Mouse (Mus musculus) common myeloid progenitor, adult 5-6 weeks (primary cell): ENCODE data around the gene Sh3bgrl3. TPM values are rescaled to one million over a fixed set of nuclear protein-coding genes. Genes with fewer than 3 reads are reported as not detected.

Experiments used
- ATAC-seq: replicated peaks from 2 replicates; pipeline ENCODE4 v1.8.0; 2016; ENCODE audit warnings: low read depth, mild to moderate bottlenecking, moderate TSS enrichment, inconsistent platforms; ENCODE audit not compliant: poor library complexity, severe bottlenecking
- total RNA-seq: library from RNA; stranded (forward); fragments of 200-1000, 187-1606 nt; gene quantifications from 2 replicates; pipeline ENCODE4 v1.2.3, GENCODE M21; 2017

The Sh3bgrl3 gene
- total RNA-seq, 1 experiment from 2014 or later = 201 TPM

DNA sequence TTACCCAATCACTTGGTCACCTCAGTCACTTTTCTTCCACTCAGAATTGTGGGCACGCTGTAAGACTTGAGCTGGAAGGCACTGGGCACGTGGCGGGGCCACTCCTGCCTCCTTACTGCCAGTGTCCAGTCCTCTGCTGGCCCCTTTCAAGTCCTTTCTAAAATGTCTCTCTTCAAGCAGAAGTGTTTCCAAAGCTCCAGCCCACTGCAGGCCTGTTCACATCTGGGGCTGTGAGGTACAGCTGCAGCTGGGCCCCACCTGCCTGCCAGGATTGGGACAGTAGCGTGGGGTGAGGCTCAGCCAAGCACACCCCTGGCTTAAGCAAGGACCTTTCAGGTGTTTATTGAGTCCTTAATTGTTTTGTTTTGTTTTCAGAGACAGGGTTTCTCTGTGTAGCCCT lies 14.6 kb downstream of the Sh3bgrl3 start:
- ATAC-seq = no peak

- no peak for ATAC-seq
These were observed 15.1 kb downstream of the Sh3bgrl3 start for GRCm38 (mm10) chr4:134113356-134113994.

DNA sequence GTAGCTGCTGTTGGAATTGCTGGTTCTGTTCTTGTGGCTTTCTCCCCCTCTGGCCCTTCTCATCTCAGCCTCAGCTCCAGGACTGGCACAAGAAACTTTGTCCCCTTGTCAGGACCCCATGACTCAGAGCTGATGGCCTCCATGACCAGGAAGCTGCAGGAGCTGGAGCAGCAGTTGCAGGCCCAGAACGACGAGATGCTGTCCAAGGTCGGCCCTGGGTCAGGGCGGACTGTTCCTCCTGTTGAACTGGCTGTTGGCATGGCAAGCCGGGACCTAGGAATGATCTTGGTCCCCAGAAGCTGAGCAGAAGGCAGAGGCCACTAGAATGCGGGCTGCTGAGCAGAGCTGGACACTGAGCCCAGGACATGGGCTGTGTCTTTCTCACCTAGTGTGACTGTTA lies 16.2 kb downstream of the Sh3bgrl3 start:
- no peak for ATAC-seq

DNA sequence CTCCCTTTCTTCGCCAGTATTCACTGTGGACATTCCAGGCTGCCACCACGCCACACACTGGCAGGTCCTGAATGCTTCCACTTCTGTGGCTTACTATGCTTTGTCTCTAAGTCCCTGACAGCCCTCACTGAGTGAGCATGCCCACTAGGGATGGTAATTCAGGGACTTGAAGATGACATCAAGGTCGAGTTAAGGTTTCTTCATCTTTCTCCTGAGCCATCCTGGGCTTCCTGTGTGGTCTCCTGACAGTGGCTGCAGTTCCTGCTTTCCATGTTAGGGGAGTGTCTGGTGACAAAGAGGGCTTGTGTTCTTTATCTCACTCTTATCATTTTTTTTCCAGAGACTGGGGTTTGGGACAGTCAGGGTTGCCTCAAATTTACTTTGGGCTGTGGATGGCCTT lies 17.9 kb downstream of the Sh3bgrl3 start:
- ATAC-seq = peak; percentile 15

GRCm38 (mm10) chr4:134108196-134108595 lies 20.4 kb downstream of the Sh3bgrl3 start:
- no peak for ATAC-seq

DNA sequence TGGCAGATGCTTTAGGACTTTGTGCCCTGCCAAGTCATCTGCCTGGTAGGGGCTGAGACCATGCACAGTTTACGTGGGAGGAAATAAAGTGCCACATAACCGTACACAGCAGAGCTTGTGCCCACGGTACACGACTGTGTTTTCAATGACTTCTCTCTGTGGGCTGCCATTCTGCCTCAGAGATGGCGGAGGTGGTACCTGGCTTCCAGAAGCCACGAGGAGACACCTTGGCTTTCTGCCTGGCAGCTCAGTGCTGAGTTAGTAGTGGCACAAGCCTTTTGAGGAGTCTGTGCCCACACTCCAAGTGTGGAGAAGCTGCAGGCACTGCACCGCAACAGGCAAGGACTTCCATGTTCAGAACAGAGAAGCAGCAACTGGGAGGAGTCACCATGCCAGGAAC lies 20.9 kb downstream of the Sh3bgrl3 start:
- no peak for ATAC-seq

DNA sequence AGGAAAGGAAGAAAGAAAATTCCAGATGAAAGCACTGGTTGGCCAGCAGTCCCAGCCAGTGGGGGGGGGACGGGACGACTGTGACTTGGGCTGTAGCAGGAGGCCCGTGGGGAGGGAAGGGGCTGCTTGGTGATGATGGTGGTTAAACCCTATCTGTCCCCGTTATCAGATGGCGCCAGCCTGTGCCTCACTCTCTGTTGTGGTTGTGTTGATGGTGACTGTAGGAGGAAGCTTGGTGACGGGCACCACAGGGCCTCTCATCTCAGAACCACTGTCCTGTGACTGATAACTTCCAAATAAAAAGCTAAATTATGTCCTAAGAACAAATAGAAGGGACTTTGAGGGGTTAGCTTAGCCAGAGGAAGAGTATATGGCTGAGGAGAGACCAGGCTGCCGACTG lies 22.5 kb downstream of the Sh3bgrl3 start:
- ATAC-seq = peak; percentile 57

GRCm38 (mm10) chr4:134102742-134103119 lies 25.9 kb downstream of the Sh3bgrl3 start:
- ATAC-seq = peak; percentile 37

- ATAC-seq = peak; percentile 84
These were observed 26.4 kb downstream of the Sh3bgrl3 start, which contains the start of gene Ubxn11 for GRCm38 (mm10) chr4:134101979-134102741. Ubxn11 (plus strand) TSS chr4:134102570.

DNA sequence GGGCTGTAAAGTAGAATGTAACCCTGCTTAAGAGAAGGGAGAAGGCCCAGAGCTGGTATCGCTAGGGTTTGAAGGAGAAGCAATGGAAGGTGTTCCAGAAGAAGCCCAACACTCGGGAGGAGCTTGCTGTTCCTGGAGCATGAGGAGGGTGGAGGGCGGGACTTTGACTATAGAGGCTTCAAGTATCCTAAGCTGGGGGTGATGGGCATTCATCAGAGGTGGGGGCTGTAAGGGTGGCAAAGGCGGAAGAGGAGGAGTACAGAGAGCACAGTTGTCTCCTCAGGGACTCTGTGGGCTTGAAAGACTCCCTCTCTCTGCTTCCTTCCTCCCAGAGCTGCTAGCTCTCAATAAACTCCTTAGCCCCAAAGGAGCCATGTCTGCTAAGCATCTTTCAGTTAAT lies 28.3 kb downstream of the Sh3bgrl3 start:
- no peak for ATAC-seq

- peak; percentile 51 for ATAC-seq
These were observed 30.0 kb downstream of the Sh3bgrl3 start for GRCm38 (mm10) chr4:134098628-134099027.

DNA sequence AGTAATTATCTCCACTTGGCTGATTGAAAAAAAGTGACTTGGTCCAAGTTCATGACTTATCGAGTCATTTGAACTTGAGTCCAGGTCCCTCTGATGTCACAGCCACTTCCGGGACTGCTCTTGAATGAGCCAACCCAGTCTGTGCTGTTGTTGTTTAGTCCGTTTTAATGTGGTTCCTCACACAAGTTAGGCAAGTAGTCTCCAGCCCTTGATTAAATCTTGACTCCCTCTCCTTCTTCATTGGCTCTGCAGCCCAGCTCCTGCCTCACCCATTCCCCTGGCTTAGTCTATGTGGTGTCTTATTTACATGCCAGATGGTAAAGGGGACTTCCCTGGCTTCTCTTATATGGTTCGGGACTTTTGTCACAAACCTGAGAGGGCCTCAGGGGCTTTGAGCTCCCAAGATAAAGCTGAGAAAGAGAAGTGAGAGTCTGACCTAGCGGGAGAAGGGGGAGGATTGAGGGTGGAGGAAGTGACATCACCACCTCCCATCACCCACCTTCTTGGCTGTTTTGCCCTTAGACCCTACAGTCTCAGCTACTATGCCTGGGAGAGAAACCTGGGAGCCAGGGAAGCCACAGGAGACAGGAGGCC lies 31.5 kb downstream of the Sh3bgrl3 start:
- ATAC-seq = peak; percentile 57

GRCm38 (mm10) chr4:134096120-134096519 lies 32.5 kb downstream of the Sh3bgrl3 start:
- no peak for ATAC-seq

DNA sequence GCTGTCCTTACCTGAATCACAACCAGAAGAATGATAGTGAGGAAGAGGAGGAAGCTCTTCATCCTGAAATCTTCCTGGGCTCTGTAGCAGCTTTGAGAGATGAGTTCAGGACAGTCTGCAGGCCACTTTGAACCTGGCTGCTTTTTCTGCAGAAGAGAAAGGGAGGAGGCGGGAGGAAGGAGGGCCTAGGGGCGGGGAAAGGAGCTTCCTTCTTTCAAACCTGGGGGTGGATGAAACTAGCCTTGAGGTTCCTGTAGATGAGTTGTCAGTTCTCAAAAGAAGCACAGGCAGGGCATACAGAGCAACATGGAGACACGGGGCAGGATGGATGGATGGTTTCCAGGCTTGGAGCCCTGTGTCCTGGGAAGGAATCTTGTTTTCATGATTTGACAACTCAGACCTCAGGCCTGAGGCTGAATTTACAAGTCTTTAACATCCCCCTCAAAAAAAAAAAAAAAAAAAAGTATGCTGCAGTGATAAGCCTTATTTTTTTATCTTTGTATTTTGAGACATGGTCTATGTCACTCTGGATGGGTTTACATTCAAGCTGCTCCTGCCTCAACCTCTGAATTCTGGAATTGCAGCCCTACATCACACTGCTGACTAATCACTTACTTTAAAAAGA lies 33.6 kb downstream of the Sh3bgrl3 start, which contains the start of gene Cd52:
Gene Cd52, minus strand, starts transcription at position 160 of the 625 bp plus-strand sequence.
- peak; percentile 50 for ATAC-seq

DNA sequence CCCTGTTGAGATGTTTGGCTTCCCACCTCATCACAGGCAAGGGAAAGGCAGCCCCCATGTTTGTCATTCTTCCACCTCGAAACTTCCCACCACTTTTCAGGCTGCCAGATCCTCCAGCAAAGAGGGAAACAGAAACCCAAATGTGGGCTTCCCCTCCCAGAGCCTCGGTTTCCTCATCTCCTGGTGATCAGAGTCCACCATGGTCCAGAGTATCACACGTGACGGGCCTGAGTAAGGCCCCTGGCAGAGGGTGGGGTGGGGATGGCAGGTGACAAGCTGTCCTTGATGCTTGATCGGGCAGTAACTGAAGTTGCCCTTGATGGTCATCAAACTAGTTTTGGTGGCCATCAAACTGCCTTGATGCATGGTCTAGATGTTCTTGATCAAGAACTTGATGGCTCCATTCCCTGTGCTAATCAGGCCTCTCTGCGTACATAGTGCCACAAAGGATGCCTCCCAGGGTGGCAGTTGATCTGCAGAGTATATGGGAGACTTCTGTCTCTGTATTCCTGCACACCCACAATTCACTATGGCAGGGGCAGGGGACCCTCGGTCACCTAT lies 34.5 kb downstream of the Sh3bgrl3 start:
- ATAC-seq = no peak

GRCm38 (mm10) chr4:134092382-134093288 lies 36.0 kb downstream of the Sh3bgrl3 start:
- peak; percentile 70 for ATAC-seq

DNA sequence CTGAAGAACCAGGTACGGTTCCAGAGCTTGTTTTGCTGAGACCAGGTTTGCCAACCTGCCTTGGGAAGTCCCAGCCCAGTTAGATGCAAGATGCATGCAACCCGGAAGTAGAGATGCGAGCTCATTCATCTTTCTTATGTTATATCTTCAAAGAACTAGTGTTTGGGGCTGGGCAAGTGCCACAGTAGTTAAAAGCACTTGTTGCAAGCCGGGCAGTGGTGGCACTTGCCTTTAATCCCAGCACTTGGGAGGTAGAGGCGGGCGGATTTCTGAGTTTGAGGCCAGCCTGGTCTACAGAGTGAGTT lies 37.4 kb downstream of the Sh3bgrl3 start:
- ATAC-seq = no peak

- ATAC-seq = no peak
These were observed 37.9 kb downstream of the Sh3bgrl3 start for GRCm38 (mm10) chr4:134090521-134091224.

GRCm38 (mm10) chr4:134089029-134089428 lies 39.6 kb downstream of the Sh3bgrl3 start:
- no peak for ATAC-seq
